Mouse (Mus musculus) myocyte (in vitro differentiated cells): Measurements from ENCODE around the gene Olfr370. TPM values are rescaled to one million over a fixed set of nuclear protein-coding genes. Genes with fewer than 3 reads are reported as not detected.

ENCODE experiments used
- H3K27me3 ChIP-seq: one replicate; pipeline ENCODE4 v1.6.1; 2011; ENCODE audit not compliant: control insufficient read depth, insufficient read depth, insufficient read length
- H3K36me3 ChIP-seq: one replicate; pipeline ENCODE4 v1.6.1; 2011; ENCODE audit not compliant: control insufficient read depth, insufficient read depth
- H3K4me2 ChIP-seq: one replicate; pipeline ENCODE4 v1.6.1; 2011; ENCODE audit warnings: low read depth, control low read depth
- H3K4me3 ChIP-seq: one replicate; pipeline ENCODE4 v1.5.1; 2011; ENCODE audit warnings: mild to moderate bottlenecking, control low read depth, moderate library complexity
- H3K79me2 ChIP-seq: one replicate; pipeline ENCODE4 v1.6.1; 2011; ENCODE audit not compliant: control insufficient read depth, insufficient read depth
- H3ac ChIP-seq: one replicate; pipeline ENCODE4 v1.6.1; 2011; ENCODE audit not compliant: control insufficient read depth, insufficient read length
- CEBPB ChIP-seq: IDR thresholded peaks from 2 replicates; pipeline ENCODE4 v1.6.1; 2011; ENCODE audit warnings: mild to moderate bottlenecking, moderate library complexity; ENCODE audit not compliant: poor library complexity, insufficient read depth, severe bottlenecking
- E2F4 ChIP-seq: IDR thresholded peaks from one replicate; pipeline ENCODE4 v1.6.1; 2011; ENCODE audit warnings: mild to moderate bottlenecking, control low read depth, moderate library complexity; ENCODE audit not compliant: insufficient read depth
- MAX ChIP-seq: IDR thresholded peaks from one replicate; pipeline ENCODE4 v1.6.1; 2011; ENCODE audit warnings: low read depth, mild to moderate bottlenecking, control low read depth
- MYOD1 ChIP-seq, 3 experiments: IDR thresholded peaks; one replicate each; pipeline ENCODE4 v1.6.1; 2011; ENCODE audit warnings: control low read depth in 2 of 3, low read depth in 2 of 3, mild to moderate bottlenecking in 2 of 3, moderate library complexity in 1 of 3; ENCODE audit not compliant: insufficient read length in 2 of 3, control insufficient read depth in 1 of 3
- MYOG ChIP-seq, 3 experiments: IDR thresholded peaks; one replicate each; pipeline ENCODE4 v1.6.1; 2011; ENCODE audit warnings: control low read depth in 2 of 3, low read depth in 2 of 3, mild to moderate bottlenecking in 2 of 3; ENCODE audit not compliant: insufficient read length in 2 of 3, control insufficient read depth in 1 of 3, insufficient read depth in 1 of 3
- POLR2A ChIP-seq: IDR thresholded peaks from one replicate; pipeline ENCODE4 v1.6.1; 2011; ENCODE audit warnings: low read depth, mild to moderate bottlenecking, control low read depth, moderate library complexity; ENCODE audit not compliant: insufficient read length
- POLR2AphosphoS2 ChIP-seq: IDR thresholded peaks from one replicate; pipeline ENCODE4 v1.6.1; 2011; ENCODE audit warnings: low read depth, control low read depth; ENCODE audit not compliant: insufficient read length
- REST ChIP-seq: IDR thresholded peaks from one replicate; pipeline ENCODE4 v1.6.1; 2011; ENCODE audit warnings: mild to moderate bottlenecking, control low read depth, moderate library complexity; ENCODE audit not compliant: insufficient read depth, insufficient read length
- SRF ChIP-seq: IDR thresholded peaks from one replicate; pipeline ENCODE4 v1.6.1; 2011; ENCODE audit warnings: low read depth; ENCODE audit not compliant: control insufficient read depth, insufficient read length
- TCF12 ChIP-seq: IDR thresholded peaks from one replicate; pipeline ENCODE4 v1.6.1; 2011; ENCODE audit warnings: mild to moderate bottlenecking, control low read depth; ENCODE audit not compliant: poor library complexity, insufficient read depth, severe bottlenecking
- TCF3 ChIP-seq: IDR thresholded peaks from one replicate; pipeline ENCODE4 v1.6.1; 2011; ENCODE audit warnings: low read depth, control low read depth; ENCODE audit not compliant: insufficient read length
- USF1 ChIP-seq: IDR thresholded peaks from one replicate; pipeline ENCODE4 v1.6.1; 2011; ENCODE audit warnings: low read depth, mild to moderate bottlenecking, control low read depth, moderate library complexity
- polyA plus RNA-seq: library from polyadenylated mRNA; unstranded; fragments of >200 nt; fragmentation: generic; extraction: Trizol; gene quantifications from one replicate; pipeline ENCODE4 v1.2.1, GENCODE M21; 2012; ENCODE audit warnings: missing spikeins

Gene Olfr370
- polyA plus RNA-seq, 1 experiment: not detected

DNA sequence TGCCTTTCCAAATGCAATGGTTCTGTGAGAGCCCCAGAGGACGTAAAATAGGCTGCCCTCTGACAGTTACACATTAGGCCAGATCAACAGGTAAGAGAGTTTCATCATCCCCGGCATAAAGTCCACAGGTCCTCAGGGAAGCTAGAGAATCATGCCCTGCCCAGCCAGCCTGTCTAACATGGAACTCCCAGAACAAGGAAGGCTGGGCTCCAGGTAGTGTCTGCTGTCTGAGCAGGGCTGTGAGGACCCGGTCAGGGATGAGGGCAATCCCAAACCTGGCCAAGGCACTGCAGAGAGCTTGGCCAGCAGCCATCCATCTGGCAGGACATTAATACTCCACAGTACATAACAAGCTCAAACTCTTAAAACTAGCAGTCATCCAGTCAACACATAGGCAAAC is 49.8 kb downstream of the Olfr370 start:
- Histone ChIP-seq H3K4me3 (no peak overlapping the region), H3K36me3 (no peaks in the 10 kb centered on the region), H3K4me2 (no peak overlapping the region), H3ac (no peak overlapping the region), H3K79me2 (peaks cover 76% of the 10 kb centered on the region), H3K27me3 (no peaks in the 10 kb centered on the region)
- no peak for TF ChIP-seq USF1
- no peak for TF ChIP-seq MYOG (IDR thresholded peaks at IDR 0.05; ENCODE audit: control insufficient read depth in 1 of 3, insufficient read depth in 1 of 3, insufficient read length in 2 of 3, low read depth in 2 of 3)
- no peak for TF ChIP-seq POLR2AphosphoS2
- TF ChIP-seq MYOD1 (IDR thresholded peaks at IDR 0.05; ENCODE audit: control insufficient read depth in 1 of 3, insufficient read length in 2 of 3, low read depth in 2 of 3): no peak
- no peak for TF ChIP-seq REST
- TF ChIP-seq CEBPB: no peak

DNA sequence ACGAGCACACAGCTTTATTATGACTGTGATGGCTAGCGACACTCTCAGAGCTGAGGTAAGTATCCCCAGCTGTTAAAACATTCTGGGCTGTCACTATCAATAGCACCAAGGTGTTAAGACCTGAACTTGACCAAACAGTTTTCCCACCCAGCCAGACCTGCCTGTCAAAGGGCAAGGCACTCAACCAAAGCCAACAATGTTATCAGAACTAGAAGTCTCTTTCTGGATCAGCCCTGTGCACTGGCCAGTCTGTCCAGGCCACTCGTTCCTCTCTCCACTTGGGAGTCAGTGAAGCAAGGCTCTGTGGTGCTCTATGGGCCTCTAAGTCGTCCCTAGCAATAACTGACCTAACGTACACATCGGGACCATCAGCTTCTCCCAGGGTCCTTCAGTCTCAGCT is 52.1 kb downstream of the Olfr370 start:
- Histone ChIP-seq H3ac (no peak overlapping the region), H3K4me2 (no peak overlapping the region), H3K4me3 (no peak overlapping the region), H3K36me3 (peaks cover 3% of the 10 kb centered on the region), H3K79me2 (peaks cover 78% of the 10 kb centered on the region), H3K27me3 (no peaks in the 10 kb centered on the region)
- TF ChIP-seq TCF3 (no peak), SRF (no peak), MAX (no peak), MYOG (IDR thresholded peaks at IDR 0.05; ENCODE audit: control insufficient read depth in 1 of 3, insufficient read depth in 1 of 3, insufficient read length in 2 of 3, low read depth in 2 of 3) (no peak), USF1 (no peak), POLR2A (no peak), E2F4 (no peak), REST (no peak), POLR2AphosphoS2 (no peak), TCF12 (no peak), CEBPB (no peak), MYOD1 (IDR thresholded peaks at IDR 0.05; ENCODE audit: control insufficient read depth in 1 of 3, insufficient read length in 2 of 3, low read depth in 2 of 3) (no peak)

DNA sequence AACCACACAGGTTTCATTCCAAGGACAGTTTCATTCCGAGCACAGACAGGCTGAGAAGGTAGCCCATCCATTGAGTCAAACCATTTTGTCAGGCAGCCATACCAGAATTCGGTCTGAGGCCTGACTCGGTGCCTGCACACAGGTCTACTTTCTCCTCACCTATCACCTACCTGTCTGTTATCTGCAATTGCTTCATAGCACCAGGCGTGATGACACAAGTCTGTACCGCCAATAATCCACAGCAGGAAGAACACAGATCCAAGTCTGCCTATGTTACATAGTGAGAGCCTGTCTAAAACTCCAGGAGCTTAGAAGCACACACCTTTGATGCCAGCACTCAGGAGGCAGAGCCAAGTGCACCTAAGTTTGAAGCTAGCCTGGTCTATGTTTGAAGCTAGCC is 53.3 kb downstream of the Olfr370 start:
- Histone ChIP-seq H3K36me3 (peaks cover 3% of the 10 kb centered on the region), H3ac (no peak overlapping the region)

DNA sequence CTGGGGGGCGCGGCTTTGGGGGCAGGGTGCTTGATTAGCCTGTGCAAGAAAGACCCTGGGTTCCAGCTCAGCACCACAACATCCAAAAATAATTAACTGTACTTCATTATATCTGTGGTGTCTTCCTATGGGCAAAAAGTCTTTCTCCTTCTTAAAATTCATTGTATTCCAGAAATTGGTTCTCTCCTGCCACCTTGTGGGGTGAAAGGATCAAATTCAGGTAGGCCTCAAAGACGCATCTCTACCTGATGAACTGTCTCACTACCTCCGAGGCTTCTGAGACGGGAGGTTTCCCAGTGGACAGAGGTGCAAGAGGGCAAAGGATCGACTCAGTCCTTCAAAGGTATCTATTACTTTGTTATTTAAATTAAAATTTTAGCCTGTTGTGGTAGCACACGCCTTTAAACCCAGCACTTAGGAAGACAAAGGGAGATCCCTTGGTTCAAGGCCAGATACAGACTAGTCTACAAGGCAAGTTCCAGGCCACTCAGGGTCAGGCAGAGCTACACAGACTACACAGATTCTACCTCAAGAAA is 55.0 kb downstream of the Olfr370 start:
- H3K79me2 ChIP-seq: peaks cover 79% of the 10 kb centered on the region
- no peak for TF ChIP-seq SRF
- TF ChIP-seq POLR2AphosphoS2: no peak
- no peak for TF ChIP-seq MYOD1 (IDR thresholded peaks at IDR 0.05; ENCODE audit: control insufficient read depth in 1 of 3, insufficient read length in 2 of 3, low read depth in 2 of 3)
- no peak for TF ChIP-seq USF1
- no peak for TF ChIP-seq TCF3
- TF ChIP-seq REST: no peak
- no peak for TF ChIP-seq MYOG (IDR thresholded peaks at IDR 0.05; ENCODE audit: control insufficient read depth in 1 of 3, insufficient read depth in 1 of 3, insufficient read length in 2 of 3, low read depth in 2 of 3)
- no peak for TF ChIP-seq E2F4
- TF ChIP-seq POLR2A: no peak
- no peak for TF ChIP-seq MAX
- no peak for TF ChIP-seq CEBPB
- no peak for TF ChIP-seq TCF12
- H3K4me3 ChIP-seq: no peak overlapping the region
- H3ac ChIP-seq: no peak overlapping the region
- H3K4me2 ChIP-seq: no peak overlapping the region
- no peaks in the 10 kb centered on the region for H3K27me3 ChIP-seq
- H3K36me3 ChIP-seq: peaks cover 3% of the 10 kb centered on the region

More for the DNA sequence above, 53.3 kb downstream of the Olfr370 start:
- Histone ChIP-seq H3K79me2 (peaks cover 78% of the 10 kb centered on the region), H3K4me3 (no peak overlapping the region), H3K27me3 (no peaks in the 10 kb centered on the region), H3K4me2 (no peak overlapping the region)
- TF ChIP-seq MAX: no peak
- no peak for TF ChIP-seq CEBPB
- TF ChIP-seq MYOD1 (IDR thresholded peaks at IDR 0.05; ENCODE audit: control insufficient read depth in 1 of 3, insufficient read length in 2 of 3, low read depth in 2 of 3): no peak
- no peak for TF ChIP-seq E2F4
- TF ChIP-seq TCF12: no peak
- no peak for TF ChIP-seq USF1
- no peak for TF ChIP-seq REST
- no peak for TF ChIP-seq SRF
- no peak for TF ChIP-seq POLR2AphosphoS2
- TF ChIP-seq TCF3: no peak
- TF ChIP-seq MYOG (IDR thresholded peaks at IDR 0.05; ENCODE audit: control insufficient read depth in 1 of 3, insufficient read depth in 1 of 3, insufficient read length in 2 of 3, low read depth in 2 of 3): no peak
- TF ChIP-seq POLR2A: no peak
